Mouse (Mus musculus) fat pad, adult 2 months (tissue): ENCODE measurements around the gene Eef1g.
A peak's percentile ranks its signal among the peaks of the same experiment; 100 is the strongest.

Experiments
- DNase-seq: peaks from one replicate; pipeline ENCODE4 v3.0.0-alpha.2; 2011; ENCODE audit warnings: low read depth, low spot score; ENCODE audit errors: extremely low read depth

The Eef1g gene

GRCm38 (mm10) chr19:8966590-8967372 lies at the start of gene Eef1g:
Eef1g (plus strand) TSS chr19:8967041.
- DNase-seq = peak; percentile 91

- DNase-seq = no peak
Observed at GRCm38 (mm10) chr19:8919000-8919399, 47.8 kb upstream of the Eef1g start.

- DNase-seq = no peak
Observed at GRCm38 (mm10) chr19:8919684-8920072, 47.2 kb upstream of the Eef1g start.

GRCm38 (mm10) chr19:8920073-8920736 lies 46.6 kb upstream of the Eef1g start, which contains the start of gene B3gat3:
B3gat3 (plus strand) TSS chr19:8920374.
- DNase-seq = no peak

- DNase-seq = no peak
Observed at GRCm38 (mm10) chr19:8920836-8921291, 46.0 kb upstream of the Eef1g start.

- DNase-seq = no peak
Observed at GRCm38 (mm10) chr19:8921741-8922140, 45.1 kb upstream of the Eef1g start.

GRCm38 (mm10) chr19:8926766-8927165 lies 40.1 kb upstream of the Eef1g start:
- DNase-seq = no peak

GRCm38 (mm10) chr19:8927891-8928525 lies 38.8 kb upstream of the Eef1g start:
- DNase-seq = no peak

- DNase-seq = no peak
Observed at GRCm38 (mm10) chr19:8928689-8929223, 38.1 kb upstream of the Eef1g start.

GRCm38 (mm10) chr19:8929224-8930088 lies 37.4 kb upstream of the Eef1g start, which contains the start of the genes Rom1 and Eml3:
Rom1 (minus strand) TSS chr19:8929356.
Eml3 (plus strand) TSS chr19:8929552.
- no peak for DNase-seq

- no peak for DNase-seq
Observed at GRCm38 (mm10) chr19:8930117-8930516, 36.7 kb upstream of the Eef1g start.

GRCm38 (mm10) chr19:8930771-8931170 lies 36.1 kb upstream of the Eef1g start:
- no peak for DNase-seq

- DNase-seq = no peak
Observed at GRCm38 (mm10) chr19:8936736-8937135, 30.1 kb upstream of the Eef1g start.

GRCm38 (mm10) chr19:8940526-8941133 lies 26.2 kb upstream of the Eef1g start:
- no peak for DNase-seq

GRCm38 (mm10) chr19:8941136-8941514 lies 25.7 kb upstream of the Eef1g start:
- DNase-seq = no peak

GRCm38 (mm10) chr19:8941515-8942217 lies 25.2 kb upstream of the Eef1g start, which contains the start of gene Mta2:
Mta2 (plus strand) TSS chr19:8941875.
- peak; percentile 57 for DNase-seq

GRCm38 (mm10) chr19:8942276-8942964 lies 24.4 kb upstream of the Eef1g start:
- DNase-seq = no peak

GRCm38 (mm10) chr19:8943047-8943446 lies 23.8 kb upstream of the Eef1g start:
- DNase-seq = no peak

- DNase-seq = peak; percentile 61
Observed at GRCm38 (mm10) chr19:8944062-8944461, 22.8 kb upstream of the Eef1g start.
